Mouse (Mus musculus): ENCODE data around the gene Dvl3.
"Not testable (repeated sequence)": the region's sequence is repeated elsewhere in the genome, so short reads cannot be mapped to it uniquely, and the experiment has no call there.

- not testable (repeated sequence) for TF ChIP-seq EP300, POLR2A (IDR thresholded peaks at IDR 0.05; ENCODE audit: insufficient read depth, low read depth, low read length)
These were observed 33.1 kb upstream of the Dvl3 start for GRCm38 (mm10) chr16:20483716-20484115.

Data from heart, adult 2 months (tissue).